ENCODE assay signal across 8 mouse cellular contexts in genomic region chr7:45872624-45873023, GRCm38 (mm10). TPM values are rescaled to one million over a fixed set of nuclear protein-coding genes. Genes with fewer than 3 reads are reported as not detected.
DNase-seq lines count a peak whose midpoint lies in the region; ATAC-seq and TF ChIP-seq lines count a peak whose summit lies in the region.

Gene Kdelr1, plus strand, starts transcription at chr7:45872772.

- TF ChIP-seq POLR2A in cortical plate, adult 2 months (IDR thresholded peaks at IDR 0.05; ENCODE audit: extremely low read depth, insufficient read depth, low read length), result peak; percentile 82

- H3K27ac ChIP-seq in cortical plate, adult 2 months (ENCODE audit: insufficient read depth, low read length), result peak within 1 kb of the TSS; percentile 37

- peaks cover 5% of the 10 kb centered on the region; the same call in 1 of the 2 replicates for H3K4me1 ChIP-seq in cortical plate, adult 2 months (ENCODE audit: control insufficient read depth, insufficient read depth, low read length)

- peak; percentile 83 for ATAC-seq in activated CD4-positive, CD25-positive, alpha-beta regulatory T cell, adult 4 months
- peak; percentile 89 for ATAC-seq in megakaryocyte progenitor cell, adult 5-6 weeks (replicated peaks; ENCODE audit: poor library complexity)

- peak; percentile 90 for DNase-seq in gastrocnemius, postnatal 10 days
- peak; percentile 94 for DNase-seq in induced T-regulatory cell, adult 2 months (ENCODE audit: low read depth)
- peak; percentile 60 to 93 for DNase-seq in left cerebral cortex, adult 9 months (ENCODE audit: low spot score in 2 of 2)
- peak; percentile 88 for DNase-seq in right cerebral cortex, postnatal 14 days
- DNase-seq in urinary bladder, postnatal 36 days (ENCODE audit: low spot score in 2 of 2), result peak; percentile 79 to 89

- TF ChIP-seq CTCF in cortical plate, adult 2 months (IDR thresholded peaks at IDR 0.05; ENCODE audit: extremely low read depth, insufficient read depth, low read length), result peak; percentile 82

- H3K4me3 ChIP-seq in cortical plate, adult 2 months (ENCODE audit: insufficient read depth, low read length), result peak within 1 kb of the TSS; percentile 57

RNA-seq across cellular contexts. Expression of gene Kdelr1, which starts in this region (rescaled TPM):
- polyA plus RNA-seq in activated CD4-positive, CD25-positive, alpha-beta regulatory T cell, adult 4 months (2017; shearing (Covaris generic)), result 10 to 100 TPM; 23.4 to 38.5 TPM
- polyA plus RNA-seq in cortical plate, adult 2 months (2012; rRNA removed), result 106 and 107 TPM in 2 replicates
- total RNA-seq in gastrocnemius, postnatal 10 days (2021), result 10 to 100 TPM; 73.5 to 74.7 TPM
- 113 and 145 TPM in 2 replicates for total RNA-seq in megakaryocyte progenitor cell, adult 5-6 weeks (2015)
- 68.3 and 73.1 TPM in 2 replicates for total RNA-seq in megakaryocyte progenitor cell, adult 5-6 weeks (2017)

Comparison
In these comparisons a context has a peak if more than half of its experiments do, and no peak if none do; other contexts are left out.
1. Peak in every context shown above with its lines: DNase-seq, ATAC-seq, H3K4me3 ChIP-seq and H3K27ac ChIP-seq.